Mouse (Mus musculus): ENCODE measurements at regions not wholly inside any gene's neighbourhood (a gene's known extent, or its start where the extent isn't known, plus 50 kb on each side); places are given as distances from the start of the nearest gene placed in this dataset.

GRCm38 (mm10) chr17:47225306-47226269, 143.1 kb upstream of the Mrps10 start:
- peak in 1 of 2 experiments; percentile 10 for DNase-seq (ENCODE audit: low spot score in 2 of 2)

GRCm38 (mm10) chr17:47221068-47221796, 147.5 kb upstream of the Mrps10 start:
- no peak for DNase-seq (ENCODE audit: low spot score in 2 of 2)

DNA sequence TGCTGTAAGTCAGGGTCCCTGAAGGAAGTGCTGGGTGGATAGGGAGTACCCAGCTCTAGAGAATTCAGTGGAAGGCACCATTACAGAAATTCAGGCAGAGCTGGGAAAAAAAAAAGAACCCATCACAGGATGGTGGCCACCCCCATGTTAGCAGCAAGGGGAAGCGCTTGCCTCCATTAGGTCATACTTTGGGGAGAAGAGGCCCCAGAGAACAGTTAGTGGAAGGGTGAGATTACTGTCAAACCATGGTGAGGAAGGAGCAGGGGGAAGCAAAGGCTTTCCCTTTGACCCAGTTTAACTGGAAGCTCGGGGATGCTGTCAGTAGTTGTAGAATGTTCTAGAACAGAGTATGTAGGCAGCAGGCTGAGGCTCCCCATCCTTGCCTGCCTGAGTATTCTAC, 148.8 kb upstream of the Mrps10 start:
- DNase-seq (ENCODE audit: low spot score in 2 of 2), result no peak

GRCm38 (mm10) chr17:47216490-47216889, 152.2 kb upstream of the Mrps10 start:
- no peak for DNase-seq (ENCODE audit: low spot score in 2 of 2)

DNA sequence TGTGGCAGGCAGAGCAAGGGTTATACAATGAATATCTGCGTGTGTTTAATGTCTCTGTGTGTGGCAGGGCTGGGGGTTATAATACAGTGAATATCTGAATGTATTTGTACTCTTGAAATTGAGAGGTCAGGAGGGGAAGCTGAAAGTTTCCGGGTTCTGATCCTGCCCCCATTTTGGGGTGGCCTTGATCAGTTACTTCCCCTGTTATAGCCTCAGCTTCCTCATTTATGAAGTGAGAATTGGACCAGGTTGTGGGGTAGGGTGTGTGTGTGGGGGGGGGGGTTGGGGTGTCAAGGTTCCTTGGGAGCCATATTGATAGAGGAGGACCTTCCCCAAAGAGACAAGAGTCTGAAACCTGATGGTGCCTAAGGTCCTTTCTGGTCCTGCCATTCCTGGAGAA, 152.8 kb upstream of the Mrps10 start:
- no peak for DNase-seq (ENCODE audit: low spot score in 2 of 2)

GRCm38 (mm10) chr17:47214111-47214510, 154.6 kb upstream of the Mrps10 start:
- no peak for DNase-seq (ENCODE audit: low spot score in 2 of 2)

GRCm38 (mm10) chr17:47210441-47211196, 158.1 kb upstream of the Mrps10 start:
- DNase-seq (ENCODE audit: low spot score in 2 of 2), result no peak

- DNase-seq (ENCODE audit: low spot score in 2 of 2), result no peak
Observed at GRCm38 (mm10) chr17:47208886-47209585, 159.7 kb upstream of the Mrps10 start.

- DNase-seq (ENCODE audit: low spot score in 2 of 2), result no peak
Observed at GRCm38 (mm10) chr17:47207471-47207870, 161.2 kb upstream of the Mrps10 start.

- no peak for DNase-seq (ENCODE audit: low spot score in 2 of 2)
Observed at GRCm38 (mm10) chr17:47204470-47205162, 164.1 kb upstream of the Mrps10 start.

- no peak for DNase-seq (ENCODE audit: low spot score in 2 of 2)
Observed at GRCm38 (mm10) chr17:47199206-47199605, 169.5 kb upstream of the Mrps10 start.

DNA sequence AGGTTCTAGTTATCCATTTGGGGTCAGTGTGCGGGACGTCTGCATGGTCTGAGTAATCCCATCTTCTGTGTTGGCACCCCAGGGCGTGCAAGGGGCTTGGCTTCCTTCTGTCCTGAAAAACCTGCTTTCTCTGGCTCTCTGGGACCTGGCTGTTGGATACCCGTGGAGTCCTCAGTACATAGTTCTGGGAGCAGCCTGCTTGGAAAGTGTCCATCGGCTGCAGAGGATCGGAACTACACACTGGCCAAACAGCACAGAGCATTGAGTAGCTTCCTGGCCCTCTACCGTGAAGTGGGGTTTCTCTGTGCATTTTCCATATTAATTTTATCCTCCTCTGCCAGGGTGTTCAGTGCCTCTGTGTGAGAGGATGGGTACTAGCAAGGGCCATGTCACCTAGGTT, 170.7 kb upstream of the Mrps10 start:
- DNase-seq (ENCODE audit: low spot score in 2 of 2), result no peak

GRCm38 (mm10) chr17:47196992-47197391, 171.7 kb upstream of the Mrps10 start:
- no peak for DNase-seq (ENCODE audit: low spot score in 2 of 2)

DNA sequence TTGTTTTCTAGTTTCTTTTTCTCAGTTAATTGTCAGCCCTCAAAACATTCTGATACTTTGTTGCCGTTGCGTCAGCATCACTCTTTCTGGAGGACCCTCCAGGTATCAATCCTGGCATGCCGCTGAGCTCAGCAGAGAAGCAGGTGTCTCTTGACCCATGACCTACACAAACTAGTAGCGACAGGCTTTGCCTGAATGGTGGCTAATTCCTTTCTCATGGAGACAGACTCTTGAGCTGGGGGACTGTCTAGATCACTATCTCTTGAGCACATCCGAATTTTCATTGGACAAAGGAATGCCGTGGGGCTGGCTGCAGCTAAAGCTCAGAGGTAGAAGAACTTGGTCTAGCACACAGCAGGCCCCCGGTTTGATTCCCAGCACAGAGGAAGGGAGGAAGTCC, 172.7 kb upstream of the Mrps10 start:
- DNase-seq (ENCODE audit: low spot score in 2 of 2), result no peak

- no peak for DNase-seq (ENCODE audit: low spot score in 2 of 2)
Observed at GRCm38 (mm10) chr17:47194463-47195012, 174.1 kb upstream of the Mrps10 start.

DNA sequence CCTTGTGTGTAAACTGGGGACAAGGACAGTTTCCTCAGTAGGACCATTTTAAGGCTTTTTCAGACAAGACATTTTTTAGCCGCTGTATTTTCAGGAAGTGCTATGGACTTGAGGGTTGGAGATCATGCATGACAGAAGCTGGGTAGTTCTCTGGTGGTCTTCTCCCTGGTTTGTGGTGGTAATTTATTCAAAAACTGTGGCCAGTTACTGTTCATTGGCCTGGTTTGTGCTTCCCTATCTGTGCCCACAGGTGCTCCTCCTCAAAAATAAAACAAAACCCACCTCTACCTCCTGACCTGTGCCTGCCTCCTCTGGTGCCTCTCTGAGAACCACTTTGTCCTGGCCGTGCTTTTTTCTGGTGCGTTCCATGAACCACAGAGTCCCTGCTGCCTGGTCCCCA, 177.3 kb upstream of the Mrps10 start:
- no peak for DNase-seq (ENCODE audit: low spot score in 2 of 2)

GRCm38 (mm10) chr17:47189770-47190169, 178.9 kb upstream of the Mrps10 start:
- no peak for DNase-seq (ENCODE audit: low spot score in 2 of 2)

- no peak for DNase-seq (ENCODE audit: low spot score in 2 of 2)
Observed at GRCm38 (mm10) chr17:47184148-47184547, 173.8 kb upstream of the Ubr2 start.

GRCm38 (mm10) chr17:47182118-47182517, 171.8 kb upstream of the Ubr2 start:
- DNase-seq (ENCODE audit: low spot score in 2 of 2), result no peak

GRCm38 (mm10) chr17:47179410-47179809, 169.1 kb upstream of the Ubr2 start:
- no peak for DNase-seq (ENCODE audit: low spot score in 2 of 2)

DNA sequence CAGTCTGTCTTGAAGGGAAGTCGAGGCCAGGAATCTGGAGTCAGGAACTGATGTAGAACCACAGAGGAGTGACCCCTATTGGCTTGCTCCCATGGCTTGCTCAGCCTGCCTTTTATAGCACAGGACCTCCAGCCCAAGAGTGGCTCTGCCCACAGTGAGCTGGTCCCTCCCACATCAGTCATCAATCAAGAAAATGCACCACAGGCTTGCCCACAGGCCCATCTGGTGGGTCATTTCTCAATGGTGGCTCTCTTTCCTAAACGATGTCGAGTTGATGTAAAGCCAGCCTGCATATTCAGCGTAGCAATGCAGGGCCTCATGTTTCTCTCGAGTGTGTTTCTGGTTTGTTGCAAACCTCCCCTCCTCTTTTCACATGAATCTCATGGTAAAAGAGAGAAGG, 168.3 kb upstream of the Ubr2 start:
- no peak for DNase-seq (ENCODE audit: low spot score in 2 of 2)
